Mouse (Mus musculus) large intestine, adult 2 months (tissue): ENCODE measurements at regions not wholly inside any gene's neighbourhood (a gene's known extent, or its start where the extent isn't known, plus 50 kb on each side); places are given as distances from the start of the nearest gene placed in this dataset.

Experiments
- DNase-seq: peaks from one replicate; pipeline ENCODE4 v3.0.0-alpha.2; 2012; ENCODE audit warnings: low read depth, low spot score
- WGBS: fragments of 180-500 bp; shearing (Covaris S2); methylation state at CpG from one replicate; pipeline ENCODE4 v1.1.7; 2018; 5-methylcytosine and 5-hydroxymethylcytosine counted together

DNA sequence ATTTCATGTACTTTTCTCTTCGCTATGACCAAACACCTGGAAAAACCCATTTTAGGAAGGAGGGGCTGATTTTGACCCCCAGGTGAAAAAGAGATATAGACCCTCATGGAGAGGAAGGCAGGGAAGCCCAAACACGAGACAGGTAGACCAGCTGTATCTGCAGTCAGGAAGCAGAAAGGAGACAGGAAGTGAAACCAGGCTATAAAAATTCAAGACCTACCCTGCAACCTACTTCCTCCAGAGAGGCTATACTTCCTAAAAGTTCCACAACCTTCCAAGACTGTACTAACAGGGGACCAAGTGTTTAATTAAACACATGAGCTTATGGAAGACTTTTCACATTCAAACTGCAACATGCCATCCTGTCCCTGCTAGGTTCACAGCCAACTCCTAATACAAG is 180.9 kb downstream of the Tm2d1 start:
- DNase-seq, result no peak
- WGBS, result 59% methylated on average over 2 of the region's 2 CpGs

- WGBS, result 62% methylated on average over 3 of the region's 3 CpGs
- no peak for DNase-seq
These were observed 182.0 kb downstream of the Tm2d1 start for GRCm38 (mm10) chr4:98201102-98201501.

DNA sequence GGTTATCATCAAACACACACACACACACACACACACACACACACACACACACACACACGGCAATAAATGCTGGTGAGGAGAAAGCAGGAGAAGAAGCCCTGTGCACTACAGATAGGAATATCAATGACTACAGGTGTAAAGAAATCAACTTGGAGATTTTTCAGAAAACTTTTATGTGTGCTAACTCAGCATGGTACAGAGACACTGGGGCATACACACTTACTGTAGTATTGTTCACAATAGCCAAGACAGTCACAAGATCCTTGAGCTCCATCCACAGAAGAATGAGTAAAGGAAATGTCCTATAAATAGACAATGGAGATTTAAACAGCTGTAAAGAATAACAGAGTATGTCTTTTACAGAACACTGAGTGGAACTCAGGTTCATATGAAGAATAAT is 182.4 kb downstream of the Tm2d1 start:
- 57% methylated on average over 1 of the region's 1 CpGs for WGBS
- no peak for DNase-seq

DNA sequence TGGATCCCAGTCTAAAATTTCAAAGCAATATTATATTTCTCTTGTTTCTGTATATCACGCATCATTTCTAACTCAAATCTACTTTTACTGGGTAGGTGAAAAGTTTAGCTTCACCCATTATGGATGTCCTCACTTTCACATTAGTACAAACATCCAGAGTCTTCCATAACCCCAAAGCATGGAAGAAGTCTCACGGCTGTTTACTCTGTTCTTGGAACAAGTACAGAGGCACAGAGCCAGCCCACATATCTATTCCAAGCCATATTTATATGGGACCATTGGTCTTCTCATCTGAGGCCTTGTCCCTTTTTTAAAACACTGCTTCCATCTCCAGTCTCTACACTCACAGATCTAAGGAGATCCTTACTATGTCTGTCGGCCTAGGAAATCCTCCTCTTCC is 192.8 kb downstream of the Tm2d1 start:
- no peak for DNase-seq
- 81% methylated on average over 3 of the region's 3 CpGs for WGBS

GRCm38 (mm10) chr4:98189894-98190293 is 193.2 kb downstream of the Tm2d1 start:
- no peak for DNase-seq
- 48% methylated on average over 1 of the region's 1 CpGs for whole genome bisulfite sequencing

- DNase-seq, result no peak
- 86% methylated on average over 7 of the region's 7 CpGs for WGBS
These were observed 194.2 kb downstream of the Tm2d1 start for GRCm38 (mm10) chr4:98188944-98189343.

GRCm38 (mm10) chr4:98187038-98187437 is 196.1 kb downstream of the Tm2d1 start:
- WGBS, result 95% methylated on average over 2 of the region's 2 CpGs
- no peak for DNase-seq

DNA sequence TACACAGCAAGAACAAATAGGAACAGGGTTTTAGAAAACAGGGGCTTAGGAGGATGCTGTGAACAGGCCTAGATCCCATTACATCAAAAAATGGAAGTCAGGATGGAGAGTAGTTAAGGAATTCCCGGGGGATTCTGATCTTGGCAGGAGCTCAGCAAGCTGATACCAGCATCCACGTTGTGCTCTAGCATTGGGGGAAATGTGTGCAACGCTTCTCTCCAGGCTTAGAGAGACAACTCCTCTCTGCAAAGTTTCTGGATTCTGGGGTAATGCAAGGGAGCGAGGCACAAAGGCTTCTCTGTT is 201.1 kb downstream of the Tm2d1 start:
- 54% methylated on average over 4 of the region's 4 CpGs for WGBS
- DNase-seq, result no peak

DNA sequence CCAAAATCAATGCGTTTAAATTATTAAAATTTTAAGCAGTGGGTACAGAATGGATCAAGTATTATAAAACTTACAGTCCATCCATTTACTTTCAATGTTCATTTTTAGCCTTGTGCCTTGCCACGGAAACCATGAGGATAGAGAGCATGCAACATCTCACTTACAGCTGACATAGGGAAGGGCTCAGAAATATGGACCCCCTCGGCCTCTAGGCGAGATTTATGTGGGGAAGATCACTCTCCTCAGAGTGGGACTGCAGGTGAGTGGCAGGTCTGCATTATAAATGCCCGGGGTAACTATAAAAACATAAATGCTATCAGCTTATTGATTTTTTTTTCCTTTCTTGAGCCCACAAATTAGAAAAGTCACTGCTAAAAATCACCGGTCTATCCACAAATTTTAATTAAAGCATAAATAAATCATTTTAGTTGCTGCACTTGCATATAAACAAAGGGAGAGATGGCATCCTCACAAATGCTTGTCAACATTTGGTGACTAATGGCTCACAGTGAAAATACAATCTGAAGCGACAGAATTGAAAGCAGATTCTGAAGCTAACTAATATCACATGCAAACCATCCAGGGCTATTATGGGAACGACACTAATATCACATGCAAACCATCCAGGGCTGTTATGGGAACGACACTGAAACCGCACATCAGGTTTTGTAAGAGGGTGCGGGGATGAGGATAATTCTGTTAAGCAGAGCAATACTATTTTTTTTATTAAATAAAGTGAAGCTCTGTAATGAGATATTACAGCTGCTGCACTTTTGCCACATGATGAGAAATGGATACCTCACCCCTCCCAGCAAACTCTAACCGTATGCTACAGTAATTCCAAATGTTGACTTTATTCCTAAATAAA is 201.7 kb downstream of the Tm2d1 start:
- no peak for DNase-seq
- 75% methylated on average over 12 of the region's 12 CpGs for WGBS

- 65% methylated on average over 10 of the region's 10 CpGs for WGBS
- DNase-seq, result no peak
These were observed 202.8 kb downstream of the Tm2d1 start for GRCm38 (mm10) chr4:98180336-98180735.
